Mouse (Mus musculus): Measurements from ENCODE around the gene Ska3. TPM values are rescaled to one million over a fixed set of nuclear protein-coding genes. Genes with fewer than 3 reads are reported as not detected.
"Not testable (repeated sequence)": the region's sequence is repeated elsewhere in the genome, so short reads cannot be mapped to it uniquely, and the experiment has no call there.

Ska3 gene
- polyA plus RNA-seq, 1 experiment from 2014 or later, result 15.2 TPM

DNA sequence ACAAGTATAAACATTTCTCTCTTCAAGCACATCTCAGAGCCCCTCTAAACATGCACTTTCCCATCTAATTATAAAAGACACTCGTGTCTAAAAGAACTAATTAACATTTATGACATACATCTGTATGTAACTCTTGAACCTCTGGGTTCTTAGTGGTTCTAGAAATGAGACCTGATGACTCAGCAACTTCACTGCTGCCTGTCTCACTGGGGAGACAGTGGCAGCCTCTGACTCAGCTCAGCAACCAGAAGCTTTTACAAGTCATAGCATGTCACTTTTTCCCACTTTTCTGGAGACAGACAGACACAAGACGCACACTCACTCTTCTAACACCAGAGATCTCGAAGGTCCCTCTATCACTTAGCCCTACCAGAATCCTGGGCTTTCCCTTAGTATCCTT is 24.3 kb upstream of the Ska3 start:
- Histone ChIP-seq H3K4me1 (replicated peaks; ENCODE audit: control insufficient read depth, insufficient read depth, low read length) (no peaks in the 10 kb centered on the region), H3K36me3 (ENCODE audit: control insufficient read depth, insufficient read depth) (peaks cover 2% of the 10 kb centered on the region), H3K9me3 (ENCODE audit: control insufficient read depth, low read length) (no peaks in the 10 kb centered on the region), H3K9ac (replicated peaks; ENCODE audit: low read depth, low read length) (no peak overlapping the region), H3K4me2 (ENCODE audit: low read length) (no peak overlapping the region), H3K27ac (ENCODE audit: low read length) (no peak overlapping the region), H3K27me3 (replicated peaks; ENCODE audit: control insufficient read depth, insufficient read depth, low read length) (no peaks in the 10 kb centered on the region), H3K4me3 (replicated peaks; ENCODE audit: low read length) (no peak overlapping the region)
- no peak for ATAC-seq
- WGBS, result 86% methylated on average over 3 of the region's 3 CpGs

DNA sequence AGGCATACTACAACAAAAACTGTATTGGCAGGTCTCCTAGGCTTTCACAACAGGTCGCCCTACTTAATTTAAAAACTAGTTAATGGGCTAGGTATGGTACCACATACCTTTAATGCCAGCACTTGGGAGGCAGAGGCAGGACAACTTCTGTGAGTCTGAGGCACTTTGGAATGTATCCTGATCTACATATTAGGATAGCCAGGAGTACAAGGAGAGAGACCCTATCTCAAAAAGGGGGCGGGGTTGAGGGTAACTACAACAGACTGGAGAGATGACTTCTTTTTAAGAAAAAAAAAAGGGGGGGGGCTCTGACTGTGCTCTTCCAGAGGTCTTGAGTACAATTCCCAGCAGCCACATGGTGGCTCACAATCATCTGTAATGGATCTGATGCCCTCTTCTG is 22.7 kb upstream of the Ska3 start:
- H3K9me3 ChIP-seq (ENCODE audit: control insufficient read depth, low read length), result no peaks in the 10 kb centered on the region
- no peak overlapping the region for H3K27ac ChIP-seq (ENCODE audit: low read length)
- H3K36me3 ChIP-seq (ENCODE audit: control insufficient read depth, insufficient read depth), result no peaks in the 10 kb centered on the region; the same call in none of the 2 replicates
- H3K4me2 ChIP-seq (ENCODE audit: low read length), result no peak overlapping the region
- H3K4me1 ChIP-seq (replicated peaks; ENCODE audit: control insufficient read depth, insufficient read depth, low read length), result no peaks in the 10 kb centered on the region
- H3K27me3 ChIP-seq (replicated peaks; ENCODE audit: control insufficient read depth, insufficient read depth, low read length), result no peaks in the 10 kb centered on the region
- no peak for ATAC-seq
- 100% methylated on average over 2 of the region's 2 CpGs for WGBS
- no peak overlapping the region for H3K4me3 ChIP-seq (replicated peaks; ENCODE audit: low read length)
- no peak overlapping the region for H3K9ac ChIP-seq (replicated peaks; ENCODE audit: low read depth, low read length)

DNA sequence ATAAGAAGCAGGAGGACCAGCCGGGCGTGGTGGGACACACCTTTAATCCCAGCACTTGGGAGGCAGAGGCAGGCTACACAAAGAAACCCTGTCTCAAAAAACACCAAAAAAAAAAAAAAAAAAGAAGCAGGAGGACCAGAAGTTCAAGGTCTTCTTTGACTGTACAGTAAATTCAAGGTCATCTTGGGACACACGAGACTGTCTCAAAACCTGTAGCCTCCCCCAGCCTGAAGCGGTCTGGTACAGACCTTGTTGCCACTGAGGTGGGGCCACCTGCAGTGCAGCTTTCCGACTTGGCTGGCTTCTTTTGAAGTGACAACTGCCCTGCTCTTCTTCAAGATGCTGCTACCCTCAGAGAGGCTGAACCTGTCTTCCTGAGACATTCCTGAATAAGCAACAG is 22.1 kb upstream of the Ska3 start:
- H3K9ac ChIP-seq (replicated peaks; ENCODE audit: low read depth, low read length); H3K4me1 ChIP-seq (replicated peaks; ENCODE audit: control insufficient read depth, insufficient read depth, low read length); H3K4me3 ChIP-seq (replicated peaks; ENCODE audit: low read length); H3K27ac ChIP-seq (ENCODE audit: low read length); ATAC-seq; H3K9me3 ChIP-seq (ENCODE audit: control insufficient read depth, low read length); H3K4me2 ChIP-seq (ENCODE audit: low read length); H3K27me3 ChIP-seq (replicated peaks; ENCODE audit: control insufficient read depth, insufficient read depth, low read length); H3K36me3 ChIP-seq (ENCODE audit: control insufficient read depth, insufficient read depth): not testable (repeated sequence)
- WGBS, result 86% methylated on average over 5 of the region's 5 CpGs

DNA sequence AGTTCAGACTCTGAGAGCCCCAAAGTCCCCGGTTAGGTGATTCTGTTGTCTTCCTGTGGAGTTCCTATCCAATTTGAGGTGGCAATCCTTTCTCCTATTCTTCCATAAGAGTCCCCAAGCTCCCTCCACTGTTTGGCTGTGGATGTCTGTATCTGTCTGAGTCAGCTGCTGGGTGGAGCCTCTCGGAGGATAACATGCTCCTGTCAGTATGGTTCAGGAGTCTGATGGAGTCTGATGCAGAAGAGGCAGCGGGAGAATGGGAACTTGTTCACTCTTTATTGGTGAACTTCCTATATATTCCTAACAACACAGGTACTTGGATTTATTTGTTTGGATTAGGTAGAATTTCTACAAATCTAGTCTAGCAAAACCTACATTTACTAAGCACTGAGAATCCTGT is 18.6 kb upstream of the Ska3 start:
- Histone ChIP-seq H3K27me3 (replicated peaks; ENCODE audit: control insufficient read depth, insufficient read depth, low read length) (no peaks in the 10 kb centered on the region), H3K9ac (replicated peaks; ENCODE audit: low read depth, low read length) (no peak overlapping the region), H3K36me3 (ENCODE audit: control insufficient read depth, insufficient read depth) (peaks cover 9% of the 10 kb centered on the region), H3K27ac (ENCODE audit: low read length) (no peak overlapping the region), H3K4me1 (replicated peaks; ENCODE audit: control insufficient read depth, insufficient read depth, low read length) (no peaks in the 10 kb centered on the region), H3K9me3 (ENCODE audit: control insufficient read depth, low read length) (no peaks in the 10 kb centered on the region), H3K4me2 (ENCODE audit: low read length) (no peak overlapping the region), H3K4me3 (replicated peaks; ENCODE audit: low read length) (no peak overlapping the region)
- 92% methylated on average over 3 of the region's 3 CpGs for WGBS
- no peak for ATAC-seq

DNA sequence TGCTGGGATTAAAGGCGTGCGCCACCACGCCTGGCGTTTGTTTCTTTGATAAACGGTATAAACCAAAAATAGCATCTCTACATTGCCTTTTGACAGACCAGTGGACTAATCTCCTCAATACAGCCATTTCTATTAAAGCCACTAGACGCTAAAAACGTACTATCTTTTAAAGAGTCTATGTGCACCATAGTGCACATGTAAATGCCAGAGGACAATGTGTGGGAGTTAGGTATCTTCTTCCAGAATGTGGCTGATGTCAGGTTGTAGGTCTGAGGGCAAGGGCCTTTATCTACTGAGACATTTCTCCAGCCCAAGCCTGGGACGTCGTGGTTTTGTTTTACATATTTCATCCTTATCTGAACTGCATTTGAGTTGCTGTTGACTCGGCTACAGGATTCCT is 9.2 kb upstream of the Ska3 start:
- H3K27me3 ChIP-seq (replicated peaks; ENCODE audit: control insufficient read depth, insufficient read depth, low read length), result no peaks in the 10 kb centered on the region
- H3K4me1 ChIP-seq (replicated peaks; ENCODE audit: control insufficient read depth, insufficient read depth, low read length), result no peaks in the 10 kb centered on the region
- 93% methylated on average over 10 of the region's 10 CpGs for WGBS
- ATAC-seq, result no peak
- no peaks in the 10 kb centered on the region for H3K9me3 ChIP-seq (ENCODE audit: control insufficient read depth, low read length)
- no peak overlapping the region for H3K4me3 ChIP-seq (replicated peaks; ENCODE audit: low read length)
- H3K27ac ChIP-seq (ENCODE audit: low read length), result no peak overlapping the region
- peaks cover 18% of the 10 kb centered on the region for H3K36me3 ChIP-seq (ENCODE audit: control insufficient read depth, insufficient read depth)
- H3K9ac ChIP-seq (replicated peaks; ENCODE audit: low read depth, low read length), result no peak overlapping the region
- no peak overlapping the region for H3K4me2 ChIP-seq (ENCODE audit: low read length)

DNA sequence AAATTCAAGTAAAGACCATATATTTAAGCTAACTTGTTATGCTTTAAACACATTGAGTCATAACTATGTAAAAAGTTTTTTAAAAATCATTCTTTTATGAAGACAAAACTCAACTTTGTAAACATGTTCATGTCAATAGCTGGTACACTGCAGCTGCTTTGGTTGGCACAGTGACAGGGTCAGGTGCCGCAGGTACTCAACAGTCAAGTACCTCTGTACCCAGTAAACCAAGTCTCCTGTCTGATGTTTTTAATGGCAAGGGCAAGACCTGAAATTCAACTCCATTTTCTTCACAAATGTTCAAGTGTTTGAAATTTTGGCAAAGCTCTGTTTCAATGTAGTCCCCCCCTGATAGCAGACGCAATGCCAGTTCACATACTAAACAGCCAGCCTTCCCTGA is 7.5 kb upstream of the Ska3 start:
- Histone ChIP-seq H3K36me3 (ENCODE audit: control insufficient read depth, insufficient read depth) (peaks cover 14% of the 10 kb centered on the region), H3K27ac (ENCODE audit: low read length) (no peak overlapping the region), H3K9me3 (ENCODE audit: control insufficient read depth, low read length) (no peaks in the 10 kb centered on the region), H3K9ac (replicated peaks; ENCODE audit: low read depth, low read length) (no peak overlapping the region), H3K27me3 (replicated peaks; ENCODE audit: control insufficient read depth, insufficient read depth, low read length) (no peaks in the 10 kb centered on the region), H3K4me3 (replicated peaks; ENCODE audit: low read length) (no peak overlapping the region), H3K4me1 (replicated peaks; ENCODE audit: control insufficient read depth, insufficient read depth, low read length) (no peaks in the 10 kb centered on the region), H3K4me2 (ENCODE audit: low read length) (no peak overlapping the region)
- no peak for ATAC-seq
- 90% methylated on average over 2 of the region's 2 CpGs for WGBS

DNA sequence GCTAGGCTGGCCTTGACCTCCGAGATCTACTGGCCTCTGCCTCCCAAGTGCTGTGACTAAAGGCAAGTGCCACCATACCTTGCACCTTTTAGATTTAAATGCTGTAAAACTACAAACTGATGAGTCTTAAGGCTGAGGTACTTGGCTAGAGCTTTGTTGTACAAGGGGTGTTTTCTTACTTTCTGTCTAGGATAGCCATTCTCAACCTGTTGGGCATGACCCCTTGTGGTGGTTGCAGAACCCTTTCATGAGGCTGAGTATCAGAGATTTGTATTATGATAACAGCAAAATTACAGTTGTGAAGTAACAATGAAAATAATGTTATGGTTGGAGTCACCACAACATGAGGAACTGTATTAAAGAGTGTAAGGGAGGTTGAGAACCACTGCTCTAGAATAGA is 1.3 kb upstream of the Ska3 start:
- peak overlapping the region; percentile 61 for H3K4me2 ChIP-seq (ENCODE audit: low read length)
- H3K36me3 ChIP-seq (ENCODE audit: control insufficient read depth, insufficient read depth), result no peaks in the 10 kb centered on the region
- H3K27me3 ChIP-seq (replicated peaks; ENCODE audit: control insufficient read depth, insufficient read depth, low read length), result no peaks in the 10 kb centered on the region
- H3K9ac ChIP-seq (replicated peaks; ENCODE audit: low read depth, low read length), result peak overlapping the region; percentile 83; the same call in 1 of the 2 replicates
- H3K9me3 ChIP-seq (ENCODE audit: control insufficient read depth, low read length), result no peaks in the 10 kb centered on the region
- no peak for ATAC-seq
- H3K27ac ChIP-seq (ENCODE audit: low read length), result no peak overlapping the region
- peaks cover 17% of the 10 kb centered on the region for H3K4me1 ChIP-seq (replicated peaks; ENCODE audit: control insufficient read depth, insufficient read depth, low read length)
- peak overlapping the region; percentile 85 for H3K4me3 ChIP-seq (replicated peaks; ENCODE audit: low read length)
- WGBS, result 68% methylated on average over 1 of the region's 1 CpGs

DNA sequence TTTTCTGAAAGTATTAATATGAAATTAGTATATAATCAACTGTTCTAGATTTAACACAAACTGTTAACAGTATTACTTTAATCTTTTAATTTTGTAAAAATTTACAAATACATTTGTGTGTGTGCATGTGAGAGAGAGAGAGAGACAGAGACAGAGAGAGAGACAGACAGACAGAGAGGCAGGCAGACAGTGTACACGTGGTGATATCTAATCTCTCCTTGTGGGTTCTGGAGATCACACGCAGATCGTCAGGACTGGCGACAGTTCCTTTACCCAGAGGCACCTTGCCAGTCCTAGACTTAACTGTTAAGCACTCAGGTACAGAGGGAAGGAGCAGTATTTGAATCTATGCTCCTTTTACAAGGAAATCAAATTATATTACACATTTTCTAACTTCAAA is 5.1 kb downstream of the Ska3 start:
- H3K4me2 ChIP-seq (ENCODE audit: low read length), result no peak overlapping the region
- no peak for ATAC-seq
- peaks cover 4% of the 10 kb centered on the region; the same call in 1 of the 2 replicates for H3K36me3 ChIP-seq (ENCODE audit: control insufficient read depth, insufficient read depth)
- no peaks in the 10 kb centered on the region for H3K27me3 ChIP-seq (replicated peaks; ENCODE audit: control insufficient read depth, insufficient read depth, low read length)
- H3K9me3 ChIP-seq (ENCODE audit: control insufficient read depth, low read length), result no peaks in the 10 kb centered on the region
- H3K27ac ChIP-seq (ENCODE audit: low read length), result no peak overlapping the region
- WGBS, result 83% methylated on average over 4 of the region's 4 CpGs
- no peak overlapping the region for H3K4me3 ChIP-seq (replicated peaks; ENCODE audit: low read length)
- H3K4me1 ChIP-seq (replicated peaks; ENCODE audit: control insufficient read depth, insufficient read depth, low read length), result peaks cover 7% of the 10 kb centered on the region
- no peak overlapping the region for H3K9ac ChIP-seq (replicated peaks; ENCODE audit: low read depth, low read length)

DNA sequence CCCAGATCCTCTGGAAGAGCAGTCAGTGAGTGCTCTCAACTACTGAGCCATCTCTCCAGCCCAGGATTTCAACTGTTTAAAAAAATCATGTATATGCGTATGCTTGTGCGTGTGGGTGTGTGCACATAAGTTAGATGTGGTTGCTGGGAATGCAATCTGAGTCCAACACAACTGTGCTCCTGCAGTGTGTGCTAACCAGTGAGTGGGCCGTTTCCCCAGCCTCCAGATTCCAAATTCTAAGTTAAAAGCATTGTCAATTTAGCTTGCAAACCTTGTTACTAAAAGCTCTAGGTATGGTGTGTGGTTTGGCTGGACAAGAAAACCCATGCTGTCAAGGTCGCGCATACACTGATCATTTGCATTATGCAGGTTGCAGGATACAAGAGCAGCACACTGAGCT is 14.1 kb downstream of the Ska3 start:
- H3K9ac ChIP-seq (replicated peaks; ENCODE audit: low read depth, low read length), result no peak overlapping the region
- no peaks in the 10 kb centered on the region for H3K9me3 ChIP-seq (ENCODE audit: control insufficient read depth, low read length)
- 94% methylated on average over 5 of the region's 5 CpGs for WGBS
- no peak overlapping the region for H3K4me3 ChIP-seq (replicated peaks; ENCODE audit: low read length)
- no peak for ATAC-seq
- H3K36me3 ChIP-seq (ENCODE audit: control insufficient read depth, insufficient read depth), result peaks cover 9% of the 10 kb centered on the region; the same call in 1 of the 2 replicates
- H3K4me2 ChIP-seq (ENCODE audit: low read length), result no peak overlapping the region
- no peak overlapping the region for H3K27ac ChIP-seq (ENCODE audit: low read length)
- H3K27me3 ChIP-seq (replicated peaks; ENCODE audit: control insufficient read depth, insufficient read depth, low read length), result no peaks in the 10 kb centered on the region
- no peaks in the 10 kb centered on the region for H3K4me1 ChIP-seq (replicated peaks; ENCODE audit: control insufficient read depth, insufficient read depth, low read length)

DNA sequence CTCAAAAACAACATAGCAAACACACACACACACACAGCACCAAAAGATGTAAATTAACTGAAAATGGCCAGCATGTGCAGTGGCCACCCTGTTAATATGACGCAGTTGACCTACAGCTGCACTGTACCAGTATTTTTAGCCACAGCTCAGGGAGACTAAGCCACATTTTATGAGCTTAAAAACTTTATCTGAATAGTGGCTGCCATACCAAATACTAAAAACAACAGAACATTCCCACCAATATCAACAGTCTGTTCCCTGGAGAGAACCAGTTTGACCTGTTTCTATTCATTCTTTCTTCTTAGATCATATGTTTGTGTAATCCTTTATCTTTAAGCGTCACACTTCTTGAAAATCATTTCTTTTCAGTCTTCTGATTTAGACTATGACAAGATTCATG is 15.1 kb downstream of the Ska3 start:
- no peak overlapping the region for H3K4me2 ChIP-seq (ENCODE audit: low read length)
- H3K27me3 ChIP-seq (replicated peaks; ENCODE audit: control insufficient read depth, insufficient read depth, low read length), result no peaks in the 10 kb centered on the region
- 96% methylated on average over 2 of the region's 2 CpGs for WGBS
- H3K4me1 ChIP-seq (replicated peaks; ENCODE audit: control insufficient read depth, insufficient read depth, low read length), result no peaks in the 10 kb centered on the region
- H3K36me3 ChIP-seq (ENCODE audit: control insufficient read depth, insufficient read depth), result peaks cover 12% of the 10 kb centered on the region; the same call in 1 of the 2 replicates
- H3K27ac ChIP-seq (ENCODE audit: low read length), result no peak overlapping the region
- H3K4me3 ChIP-seq (replicated peaks; ENCODE audit: low read length), result no peak overlapping the region
- ATAC-seq, result no peak
- no peaks in the 10 kb centered on the region for H3K9me3 ChIP-seq (ENCODE audit: control insufficient read depth, low read length)
- no peak overlapping the region for H3K9ac ChIP-seq (replicated peaks; ENCODE audit: low read depth, low read length)

All from forebrain, embryonic 16.5 days (tissue).